ENCODE assay signal across 9 mouse cellular contexts in genomic region chr13:47148573-47148972, GRCm38 (mm10). TPM values are rescaled to one million over a fixed set of nuclear protein-coding genes. Genes with fewer than 3 reads are reported as not detected.
A peak's percentile ranks its signal among the peaks of the same experiment; 100 is the strongest.
DNase-seq lines count a peak whose midpoint lies in the region; ATAC-seq lines count a peak whose summit lies in the region.
"Had no signal": no experiment of that assay in that cellular context is flagged by ENCODE, and none has a peak within 500 bp of the region (broad histone marks: within the 10 kb centered on the region; RNA-seq: fewer than 3 reads in every experiment).

No protein-coding gene starts in this region.

- WGBS in hindbrain, embryonic 16.5 days: 72% methylated on average over 11 of the region's 11 CpGs

- H3K27me3 ChIP-seq in hindbrain, embryonic 16.5 days (replicated peaks; ENCODE audit: control insufficient read depth, insufficient read depth, low read length): no peaks in the 10 kb centered on the region
- H3K27me3 ChIP-seq: forebrain, embryonic 15.5 days had no signal

- no peak overlapping the region for H3K9ac ChIP-seq in hindbrain, embryonic 16.5 days (ENCODE audit: low read depth, low read length)
- H3K9ac ChIP-seq: forebrain, embryonic 15.5 days had no signal

- H3K4me3 ChIP-seq in hindbrain, embryonic 16.5 days (ENCODE audit: low read length): no peak overlapping the region
- H3K4me3 ChIP-seq: forebrain, embryonic 15.5 days had no signal

- no peaks in the 10 kb centered on the region for H3K4me1 ChIP-seq in hindbrain, embryonic 16.5 days (ENCODE audit: control insufficient read depth, insufficient read depth, low read depth, low read length)
- H3K4me1 ChIP-seq: forebrain, embryonic 15.5 days had no signal

- ATAC-seq in hindbrain, embryonic 16.5 days: no peak
- ATAC-seq: forebrain, embryonic 15.5 days had no signal

- no peak overlapping the region for H3K27ac ChIP-seq in hindbrain, embryonic 16.5 days (ENCODE audit: low read depth, low read length)
- H3K27ac ChIP-seq: forebrain, embryonic 15.5 days had no signal

- intact Hi-C loops in heart, postnatal 36 days (cut with DNase I): no loop called here

- H3K36me3 ChIP-seq in hindbrain, embryonic 16.5 days (ENCODE audit: control insufficient read depth, insufficient read depth, low read length): no peaks in the 10 kb centered on the region
- H3K36me3 ChIP-seq: forebrain, embryonic 15.5 days had no signal

- no peak overlapping the region for H3K4me2 ChIP-seq in hindbrain, embryonic 16.5 days (ENCODE audit: low read length)
- H3K4me2 ChIP-seq: forebrain, embryonic 15.5 days had no signal

- no peaks in the 10 kb centered on the region for H3K9me3 ChIP-seq in hindbrain, embryonic 16.5 days (ENCODE audit: control insufficient read depth, low read length)
- H3K9me3 ChIP-seq: forebrain, embryonic 15.5 days had no signal

- DNase-seq in heart, adult 11 months: peak; percentile 92
- no peak for DNase-seq in heart, postnatal 36 days
- DNase-seq in retina, postnatal 1 day: peak; percentile 41
- no peak for DNase-seq in retina, embryonic 14.5 days (ENCODE audit: low spot score)
- DNase-seq in left cerebral cortex, adult 18-20 months (ENCODE audit: low spot score in 2 of 2): peak; percentile 75 to 79
- DNase-seq in telencephalon, adult 2 months (ENCODE audit: low read depth, low spot score): peak; percentile 94
- no peak for DNase-seq in gastrocnemius, adult 18-20 months (ENCODE audit: low spot score)

RNA-seq across cellular contexts. Expression of gene Rnf144b, which starts 26.1 kb away (rescaled TPM):
- total RNA-seq in heart, postnatal 36 days (2021): 10 to 100 TPM; 15.2 to 34.7 TPM
- total RNA-seq in left cerebral cortex, adult 18-20 months (2021): 10 to 100 TPM; 22.5 to 26.3 TPM
- total RNA-seq in gastrocnemius, adult 18-20 months (2021): 10 to 100 TPM; 17.5 to 29.4 TPM
- 0.81 and 1.1 TPM in 2 replicates for polyA plus RNA-seq in hindbrain, embryonic 16.5 days (2015; fragmentation: Nextera tagmentation; extraction: Ambion mirVana)

RNA-seq across cellular contexts. Expression of gene Dek, which starts 42.6 kb away (rescaled TPM):
- total RNA-seq in heart, postnatal 36 days (2021): 10 to 100 TPM; 32.4 to 38.7 TPM
- 10 to 100 TPM; 55.3 to 58.2 TPM for total RNA-seq in left cerebral cortex, adult 18-20 months (2021)
- total RNA-seq in gastrocnemius, adult 18-20 months (2021): 10 to 100 TPM; 36.0 to 36.8 TPM
- 99.1 and 101 TPM in 2 replicates for polyA plus RNA-seq in hindbrain, embryonic 16.5 days (2015; fragmentation: Nextera tagmentation; extraction: Ambion mirVana)

Comparison
In these comparisons a context has a peak if more than half of its experiments do, and no peak if none do; other contexts are left out.
1. DNase-seq: peak in heart, adult 11 months (single experiment), retina, postnatal 1 day (single experiment), left cerebral cortex, adult 18-20 months (2 of 2) and telencephalon, adult 2 months (single experiment); none in heart, postnatal 36 days (0 of 2), retina, embryonic 14.5 days (single experiment) and gastrocnemius, adult 18-20 months (single experiment).